Mouse (Mus musculus) monocyte, adult 5-6 weeks (primary cell): Measurements from ENCODE around the gene Acad11. TPM values are rescaled to one million over a fixed set of nuclear protein-coding genes. Genes with fewer than 3 reads are reported as not detected.

Experiments used
- ATAC-seq: fragments of 153-309, 156-312 bp; replicated peaks from 2 replicates; pipeline ENCODE4 v1.8.0; 2017; ENCODE audit warnings: mild to moderate bottlenecking; ENCODE audit not compliant: low TSS enrichment, insufficient number of reproducible peaks, severe bottlenecking, poor library complexity, low FRiP score
- total RNA-seq: library from RNA; stranded (forward); fragments of 200-1000, 200-491, 200-594 nt; gene quantifications from 3 replicates; pipeline ENCODE4 v1.2.3, GENCODE M21; 2017

Gene Acad11
- total RNA-seq, 1 experiment from 2014 or later = 12.4 TPM

GRCm38 (mm10) chr9:104128110-104128509 lies 64.9 kb downstream of the Acad11 start:
- ATAC-seq = no peak

GRCm38 (mm10) chr9:104130141-104130755 lies 67.1 kb downstream of the Acad11 start:
- no peak for ATAC-seq

- no peak for ATAC-seq
Observed at GRCm38 (mm10) chr9:104140351-104140750, 77.2 kb downstream of the Acad11 start.

- no peak for ATAC-seq
Observed at GRCm38 (mm10) chr9:104142805-104143204, 79.6 kb downstream of the Acad11 start.

GRCm38 (mm10) chr9:104144314-104144996 lies 81.3 kb downstream of the Acad11 start:
- peak; percentile 59; the same call in 1 of the 2 replicates for ATAC-seq

- ATAC-seq = no peak
Observed at GRCm38 (mm10) chr9:104146683-104147082, 83.5 kb downstream of the Acad11 start.

- ATAC-seq = no peak
Observed at GRCm38 (mm10) chr9:104148969-104149368, 85.8 kb downstream of the Acad11 start.

GRCm38 (mm10) chr9:104152121-104152520 lies 88.9 kb downstream of the Acad11 start:
- no peak for ATAC-seq

- ATAC-seq = no peak
Observed at GRCm38 (mm10) chr9:104155100-104155715, 92.0 kb downstream of the Acad11 start.

- no peak for ATAC-seq
Observed at GRCm38 (mm10) chr9:104156506-104156905, 93.3 kb downstream of the Acad11 start.

- no peak for ATAC-seq
Observed at GRCm38 (mm10) chr9:104157291-104157690, 94.1 kb downstream of the Acad11 start.

GRCm38 (mm10) chr9:104161117-104161516 lies 97.9 kb downstream of the Acad11 start:
- ATAC-seq = no peak

- ATAC-seq = no peak
Observed at GRCm38 (mm10) chr9:104164194-104164593, 101.0 kb downstream of the Acad11 start.

GRCm38 (mm10) chr9:104165926-104166325 lies 102.7 kb downstream of the Acad11 start:
- no peak for ATAC-seq

- no peak for ATAC-seq
Observed at GRCm38 (mm10) chr9:104169986-104170385, 106.8 kb downstream of the Acad11 start.

GRCm38 (mm10) chr9:104171651-104172050 lies 108.5 kb downstream of the Acad11 start:
- no peak for ATAC-seq

- no peak for ATAC-seq
Observed at GRCm38 (mm10) chr9:104172342-104172741, 109.2 kb downstream of the Acad11 start.
